In the genomic region with DNA sequence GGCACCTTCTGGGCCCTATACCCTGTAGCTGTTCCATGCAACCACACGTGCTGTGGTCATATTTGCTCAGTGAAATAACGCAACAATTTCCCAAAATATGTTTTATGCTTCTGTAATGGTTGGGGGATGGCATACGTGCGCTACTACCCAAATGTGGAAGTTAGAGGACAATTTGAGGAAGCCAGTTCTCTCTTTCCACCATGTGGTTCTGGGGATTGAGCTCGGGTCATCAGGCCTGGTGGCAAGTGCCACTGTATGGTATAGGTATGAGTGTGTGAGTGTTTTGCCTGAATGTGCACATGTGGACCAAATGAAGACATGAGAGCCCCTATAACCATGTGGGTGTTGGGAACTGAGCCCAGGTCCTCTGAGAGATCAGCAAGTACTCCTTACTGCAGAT, we compare ENCODE assay signal across 23 mouse cellular contexts. TPM values are rescaled to one million over a fixed set of nuclear protein-coding genes. Genes with fewer than 3 reads are reported as not detected.
DNase-seq lines count a peak whose midpoint lies in the region; ATAC-seq and TF ChIP-seq lines count a peak whose summit lies in the region.
"Had no signal": no experiment of that assay in that cellular context is flagged by ENCODE, and none has a peak within 500 bp of the region (broad histone marks: within the 10 kb centered on the region; RNA-seq: fewer than 3 reads in every experiment).

No protein-coding gene starts in this region.

- in situ Hi-C loops in CH12.LX (cut with MboI; ENCODE audit: low pct_ligation_motif_present, low pct_unique_long_range_greater_than_20kb, low sequenced_read_pairs): no loop called here

- peaks cover 20% of the 10 kb centered on the region for H3K27me3 ChIP-seq in liver, embryonic 15.5 days
- H3K27me3 ChIP-seq in liver, embryonic 11.5 days (replicated peaks; ENCODE audit: control insufficient read depth, insufficient read depth, low read length): no peaks in the 10 kb centered on the region; the same call in 1 of the 2 replicates
- no peaks in the 10 kb centered on the region for H3K27me3 ChIP-seq in CH12.LX (replicated peaks)
- peaks cover 6% of the 10 kb centered on the region; the same call in 1 of the 2 replicates for H3K27me3 ChIP-seq in heart, embryonic 10.5 days (ENCODE audit: insufficient read depth, poor library complexity, severe bottlenecking)

- no peak overlapping the region for H3K27ac ChIP-seq in liver, embryonic 15.5 days (replicated peaks)
- H3K27ac ChIP-seq in liver, embryonic 11.5 days (ENCODE audit: low read depth, low read length): no peak overlapping the region
- H3K27ac ChIP-seq in CH12.LX (ENCODE audit: insufficient read depth, low read depth): no peak overlapping the region
- H3K27ac ChIP-seq in heart, embryonic 10.5 days: no peak overlapping the region
- H3K27ac ChIP-seq: forebrain, embryonic 12.5 days; hindbrain, embryonic 12.5 days; left cerebral cortex, adult 2 months; liver, embryonic 14.5 days; stomach, postnatal 0 days had no signal

- H3K9ac ChIP-seq in liver, embryonic 15.5 days: no peak overlapping the region
- H3K9ac ChIP-seq in liver, embryonic 11.5 days (ENCODE audit: low read depth, low read length): no peak overlapping the region
- H3K9ac ChIP-seq in CH12.LX (ENCODE audit: insufficient read depth, low read depth): no peak overlapping the region
- H3K9ac ChIP-seq: forebrain, embryonic 12.5 days; hindbrain, embryonic 12.5 days; liver, embryonic 14.5 days had no signal

- DNase-seq in liver, embryonic 11.5 days (ENCODE audit: low spot score): no peak
- DNase-seq in CH12.LX (ENCODE audit: extremely low read depth): no peak
- DNase-seq in spleen, adult 18-20 months: no peak
- no peak for DNase-seq in urinary bladder, postnatal 14 days (ENCODE audit: low spot score)
- no peak for DNase-seq in heart, embryonic 10.5 days (ENCODE audit: low spot score)
- DNase-seq: adrenal gland, adult 2 months; cerebellum, adult 11 months; cerebellum, postnatal 14 days; gastrocnemius, postnatal 14 days; heart, postnatal 10 days; kidney, adult 2 months; kidney, postnatal 10 days; left cerebral cortex, postnatal 4 days; midbrain, embryonic 14.5 days; right cerebral cortex, postnatal 25 days had no signal

- no peak overlapping the region for H3K4me3 ChIP-seq in liver, embryonic 15.5 days (replicated peaks)
- H3K4me3 ChIP-seq in liver, embryonic 11.5 days (ENCODE audit: low read depth, low read length): no peak overlapping the region
- peak overlapping the region in 2 of 3 experiments; percentile 23 to 63 for H3K4me3 ChIP-seq in CH12.LX (replicated peaks in 1 of 3; ENCODE audit: low read depth in 2 of 3, low read length in 2 of 3, poor library complexity in 1 of 3)
- H3K4me3 ChIP-seq in heart, embryonic 10.5 days: no peak overlapping the region
- H3K4me3 ChIP-seq: forebrain, embryonic 12.5 days; hindbrain, embryonic 12.5 days; left cerebral cortex, adult 2 months had no signal

- H3K4me1 ChIP-seq in liver, embryonic 15.5 days (replicated peaks): no peaks in the 10 kb centered on the region; the same call in 1 of the 2 replicates
- peaks cover 5% of the 10 kb centered on the region; the same call in 1 of the 2 replicates for H3K4me1 ChIP-seq in liver, embryonic 11.5 days (replicated peaks; ENCODE audit: control insufficient read depth, insufficient read depth, low read length)
- H3K4me1 ChIP-seq in CH12.LX (ENCODE audit: control insufficient read depth in 1 of 2, insufficient read depth in 2 of 2): peaks cover 13 to 49% of the 10 kb centered on the region in 2 experiments
- peaks cover 8% of the 10 kb centered on the region; the same call in 1 of the 2 replicates for H3K4me1 ChIP-seq in heart, embryonic 10.5 days

- no peak for TF ChIP-seq POLR2A in CH12.LX (IDR thresholded peaks at IDR 0.05; ENCODE audit: low read depth, low read length)

- TF ChIP-seq EP300 in CH12.LX (IDR thresholded peaks at IDR 0.05; ENCODE audit: low read length): no peak

- H3K9me3 ChIP-seq in liver, embryonic 15.5 days (replicated peaks): no peaks in the 10 kb centered on the region
- no peaks in the 10 kb centered on the region for H3K9me3 ChIP-seq in liver, embryonic 11.5 days (ENCODE audit: control insufficient read depth, low read length)
- no peaks in the 10 kb centered on the region for H3K9me3 ChIP-seq in CH12.LX (replicated peaks; ENCODE audit: low read length)
- H3K9me3 ChIP-seq in heart, embryonic 10.5 days: no peaks in the 10 kb centered on the region
- H3K9me3 ChIP-seq: forebrain, embryonic 12.5 days; hindbrain, embryonic 12.5 days had no signal

- ATAC-seq in liver, embryonic 15.5 days (ENCODE audit: insufficient read depth): no peak
- ATAC-seq in liver, embryonic 11.5 days (replicated peaks; ENCODE audit: low FRiP score): no peak
- peak; percentile 65 for ATAC-seq in common myeloid progenitor, adult 5-6 weeks (replicated peaks; ENCODE audit: low read depth, poor library complexity, severe bottlenecking)
- ATAC-seq in megakaryocyte, adult 5-6 weeks (ENCODE audit: poor library complexity, severe bottlenecking): peak; percentile 73

- H3K36me3 ChIP-seq in liver, embryonic 15.5 days (replicated peaks): no peaks in the 10 kb centered on the region
- no peaks in the 10 kb centered on the region for H3K36me3 ChIP-seq in liver, embryonic 11.5 days (ENCODE audit: control insufficient read depth, insufficient read depth, low read length)
- H3K36me3 ChIP-seq in CH12.LX (replicated peaks in 1 of 2; ENCODE audit: control insufficient read depth in 1 of 2, insufficient read depth in 1 of 2, low read length in 1 of 2): peaks cover 18 to 45% of the 10 kb centered on the region in 2 experiments
- no peaks in the 10 kb centered on the region for H3K36me3 ChIP-seq in heart, embryonic 10.5 days
- H3K36me3 ChIP-seq: forebrain, embryonic 12.5 days; hindbrain, embryonic 12.5 days had no signal

- H3K79me2 ChIP-seq in CH12.LX (replicated peaks; ENCODE audit: control insufficient read depth, extremely low read depth, insufficient read depth, poor library complexity, severe bottlenecking): no peaks in the 10 kb centered on the region

- peak overlapping the region; percentile 3; the same call in 1 of the 2 replicates for H3K4me2 ChIP-seq in liver, embryonic 15.5 days
- no peak overlapping the region for H3K4me2 ChIP-seq in liver, embryonic 11.5 days
- 0 out of 2 replicates have a peak overlapping the region, but pooled peaks have one; percentile 47 for H3K4me2 ChIP-seq in CH12.LX (ENCODE audit: insufficient read depth, low read depth, poor library complexity, severe bottlenecking)
- H3K4me2 ChIP-seq: forebrain, embryonic 12.5 days; hindbrain, embryonic 12.5 days had no signal

- WGBS in liver, embryonic 15.5 days (ENCODE audit: insufficient replicate concordance): 55% methylated on average over 5 of the region's 5 CpGs
- WGBS in liver, embryonic 11.5 days: 76% methylated on average over 5 of the region's 5 CpGs
- 88% methylated on average over 5 of the region's 5 CpGs for WGBS in heart, embryonic 10.5 days

- TF ChIP-seq CTCF in CH12.LX (conservative IDR thresholded peaks at IDR 0.05 in 1 of 2, IDR thresholded peaks at IDR 0.05 in 1 of 2; ENCODE audit: low read depth in 2 of 2, low read length in 2 of 2): no peak

- dilution Hi-C loops in CH12.LX (cut with MboI; ENCODE audit: extremely low pct_ligation_motif_present, extremely low pct_unique_long_range_greater_than_20kb, low sequenced_read_pairs): no loop called here

- TF ChIP-seq RAD21 in CH12.LX (IDR thresholded peaks at IDR 0.05; ENCODE audit: low read depth, low read length): no peak

TF ChIP-seq in CH12.LX, 34 proteins besides CTCF, POLR2A, EP300 and RAD21:
- TF ChIP-seq HCFC1 (IDR thresholded peaks at IDR 0.05; ENCODE audit: low read depth, low read length) (no peak), MAX (IDR thresholded peaks at IDR 0.05; ENCODE audit: low read length) (0 out of 2 replicates have a peak, but pooled peaks have one; percentile 16)

RNA-seq across cellular contexts. Expression of a gene that starts 2.1 kb away (rescaled TPM):
- 2.6 and 3.0 TPM in 2 replicates for polyA plus RNA-seq in liver, embryonic 15.5 days (2015; fragmentation: Nextera tagmentation; extraction: Ambion mirVana)
- 2.5 and 3.3 TPM in 2 replicates for polyA plus RNA-seq in liver, embryonic 11.5 days (2014; fragmentation: Nextera tagmentation; extraction: Ambion mirVana)
- total RNA-seq in CH12.LX (2012; rRNA removed): 8.4 and 8.8 TPM in 2 replicates
- 19.9 and 21.5 TPM in 2 replicates for total RNA-seq in CH12.LX (2014; rRNA removed)
- 19.3 and 19.6 TPM in 2 replicates for polyA plus RNA-seq in CH12.LX (2012; ENCODE audit: insufficient read length, low read depth)
- 8.4 and 10.0 TPM in 2 replicates for total RNA-seq in common myeloid progenitor, adult 5-6 weeks (2017)
- total RNA-seq in megakaryocyte, adult 5-6 weeks (2015): 48.9 and 62.5 TPM in 2 replicates
- total RNA-seq in megakaryocyte, adult 5-6 weeks (2017): 48.9 and 57.0 TPM in 2 replicates
- polyA plus RNA-seq in heart, embryonic 10.5 days (2016; fragmentation: Nextera tagmentation; extraction: Ambion mirVana): 1.8 and 1.9 TPM in 2 replicates

Comparison
In these comparisons a context has a peak if more than half of its experiments do, and no peak if none do; other contexts are left out.
1. ATAC-seq: peak in common myeloid progenitor, adult 5-6 weeks (single experiment) and megakaryocyte, adult 5-6 weeks (single experiment); none in liver, embryonic 15.5 days (single experiment) and liver, embryonic 11.5 days (single experiment).
2. H3K4me3 ChIP-seq: peak in CH12.LX (2 of 3); none in liver, embryonic 15.5 days (single experiment), liver, embryonic 11.5 days (single experiment) and heart, embryonic 10.5 days (single experiment).